Mouse (Mus musculus) mammary gland, adult 2 months (tissue): ENCODE data around the gene Mroh2b. TPM values are rescaled to one million over a fixed set of nuclear protein-coding genes. Genes with fewer than 3 reads are reported as not detected.

ENCODE experiments used
- polyA plus RNA-seq: library from polyadenylated mRNA; depleted of rRNA; stranded (reverse); fragments of >200 nt; gene quantifications from 2 replicates; pipeline ENCODE4 v1.2.3, GENCODE M21; 2012; ENCODE audit warnings: low replicate concordance; rRNA removed

Mroh2b gene
- polyA plus RNA-seq = not detected in 2 replicates

GRCm38 (mm10) chr15:4898437-4898836, at the start of gene Mroh2b:
TSS of gene Mroh2b (plus strand) at chr15:4898737.

Other genes starting within 250 kb of the Mroh2b start
- 1.9 and 6.2 TPM in 2 replicates for gene C6, start 171.6 kb upstream of the Mroh2b start, polyA plus RNA-seq
- 0.36 and 1.0 TPM in 2 replicates for gene C7, start 165.0 kb downstream of the Mroh2b start, polyA plus RNA-seq
- 5.6 and 6.6 TPM in 2 replicates for gene Card6, start 209.8 kb downstream of the Mroh2b start, polyA plus RNA-seq
- gene Rpl37, start 217.9 kb downstream of the Mroh2b start, polyA plus RNA-seq = 451 and 472 TPM in 2 replicates
- gene Prkaa1, start 245.1 kb downstream of the Mroh2b start, polyA plus RNA-seq = 3.7 and 9.7 TPM in 2 replicates